Mouse (Mus musculus) heart, embryonic 10.5 days (tissue): ENCODE results near the gene Kcnb1. TPM values are rescaled to one million over a fixed set of nuclear protein-coding genes. Genes with fewer than 3 reads are reported as not detected.
A peak's percentile ranks its signal among the peaks of the same experiment; 100 is the strongest.

Experiments
- DNase-seq: peaks from one replicate; pipeline ENCODE4 v3.0.0-alpha.2; 2017; ENCODE audit warnings: low spot score
- H3K27ac ChIP-seq: fragments of 300-500 bp; sonication (generic); 2 replicates; pipeline ENCODE4 v1.5.1; 2016; ENCODE audit warnings: mild to moderate bottlenecking
- H3K27me3 ChIP-seq: fragments of 300-500 bp; sonication (generic); 2 replicates; pipeline ENCODE4 v1.6.1; 2016; ENCODE audit warnings: mild to moderate bottlenecking; ENCODE audit not compliant: poor library complexity, insufficient read depth, severe bottlenecking
- H3K36me3 ChIP-seq: fragments of 300-500 bp; sonication (generic); 2 replicates; pipeline ENCODE4 v1.6.1; 2016; ENCODE audit warnings: mild to moderate bottlenecking, moderate library complexity
- H3K4me1 ChIP-seq: fragments of 300-500 bp; sonication (generic); 2 replicates; pipeline ENCODE4 v1.6.1; 2016; ENCODE audit warnings: mild to moderate bottlenecking
- H3K4me3 ChIP-seq: fragments of 300-500 bp; sonication (generic); 2 replicates; pipeline ENCODE4 v1.5.1; 2016; ENCODE audit warnings: mild to moderate bottlenecking, moderate library complexity
- H3K9me3 ChIP-seq: fragments of 300-500 bp; sonication (generic); 2 replicates; pipeline ENCODE4 v1.6.1; 2016; ENCODE audit warnings: mild to moderate bottlenecking, moderate library complexity
- WGBS: fragments of 180-500 bp; shearing (Covaris S2); methylation state at CpG from one replicate; pipeline ENCODE4 v1.1.7; 2016; 5-methylcytosine and 5-hydroxymethylcytosine counted together
- polyA plus RNA-seq: library from polyadenylated mRNA; unstranded; fragments of >200 nt; fragmentation: Nextera tagmentation; extraction: Ambion mirVana; gene quantifications from 2 replicates; pipeline ENCODE4 v1.2.1, GENCODE M21; 2016

Gene Kcnb1
- polyA plus RNA-seq, 1 experiment from 2014 or later: 0.21 TPM

DNA sequence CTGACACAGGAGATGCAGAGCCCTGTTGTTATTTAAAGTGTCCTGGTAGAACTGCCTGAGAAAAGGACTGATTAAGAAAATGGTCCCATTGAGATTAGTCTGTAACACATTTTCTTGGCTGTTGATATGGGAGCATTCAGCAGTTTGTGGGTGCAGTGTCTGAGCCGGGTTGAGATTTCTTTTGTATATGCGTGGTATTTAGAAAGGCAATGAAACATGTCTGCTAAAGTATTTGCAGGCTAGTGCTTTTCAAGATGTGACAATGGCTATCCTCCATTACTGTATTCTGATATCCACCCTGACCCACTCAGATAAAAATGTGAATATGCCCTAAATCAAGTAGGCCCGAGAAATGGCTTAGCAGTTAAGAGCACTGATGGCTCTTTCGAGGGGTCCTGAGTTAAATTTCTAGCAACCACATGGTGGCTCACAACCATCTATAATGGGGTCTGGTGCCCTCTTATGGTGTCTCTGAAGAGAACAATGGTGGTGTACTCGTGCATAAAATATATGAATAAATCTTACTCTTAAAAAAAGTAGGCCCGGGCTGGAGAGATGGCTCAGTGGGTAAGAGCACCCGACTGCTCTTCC lies 126.0 kb downstream of the Kcnb1 start:
- WGBS: under 1% methylated on average over 7 of the region's 7 CpGs
- DNase-seq: no peak

DNA sequence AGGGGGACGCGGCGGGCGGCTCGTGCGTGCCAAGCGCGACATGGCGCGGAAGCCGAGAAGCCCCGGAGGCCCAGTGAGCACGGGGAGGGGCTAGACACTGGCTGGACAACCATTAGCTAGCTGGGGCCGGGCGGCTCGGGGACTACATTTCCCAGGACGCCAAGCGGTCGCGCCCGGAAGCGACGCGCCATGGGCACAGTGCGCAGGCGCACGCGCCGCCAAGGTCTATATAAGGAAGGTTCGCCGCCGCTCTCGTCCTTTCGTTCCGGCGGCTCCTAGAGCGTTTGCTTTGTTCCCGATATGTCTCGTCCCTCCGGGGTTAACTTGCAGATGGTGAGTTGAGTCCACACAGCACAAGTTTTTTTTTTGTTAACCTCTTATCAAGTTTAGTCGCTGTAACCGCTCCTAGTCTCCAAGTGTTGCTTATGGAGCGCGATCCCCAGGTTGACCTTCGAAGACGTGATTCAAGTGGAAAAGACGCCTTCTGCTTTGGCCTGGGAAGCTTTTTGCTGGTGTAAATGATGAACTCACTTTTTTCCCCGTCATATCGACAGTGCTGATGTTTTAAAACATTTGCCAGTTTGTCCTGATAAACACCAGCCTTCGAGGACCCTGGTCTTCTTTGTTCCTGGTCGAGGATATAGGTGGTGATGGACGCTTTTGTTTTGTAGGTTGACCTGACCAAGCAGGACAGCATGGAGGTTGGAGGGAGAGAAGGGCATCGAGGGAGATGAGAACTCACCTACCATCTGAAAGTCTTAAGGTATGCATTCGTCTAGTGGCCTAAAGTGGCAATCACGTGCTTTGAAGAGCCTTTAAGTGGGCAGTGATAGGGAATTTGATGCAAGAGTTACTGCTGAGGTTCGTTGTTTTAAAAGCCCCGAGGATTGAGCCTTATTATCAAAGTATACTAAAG lies 126.7 kb downstream of the Kcnb1 start, which contains the start of gene Znfx1:
Gene Znfx1, minus strand, starts transcription at position 51 of the 916 bp plus-strand sequence.
- H3K4me3 ChIP-seq: peak within 1 kb of the TSS; percentile 84
- H3K9me3 ChIP-seq: no peaks in the 10 kb centered on the region
- H3K27ac ChIP-seq: peak within 1 kb of the TSS; percentile 99
- DNase-seq: peak; percentile 97
- H3K4me1 ChIP-seq: peaks cover 23% of the 10 kb centered on the region
- WGBS: 1% methylated on average over 57 of the region's 57 CpGs
- no peaks in the 10 kb centered on the region for H3K27me3 ChIP-seq
- peaks cover 28% of the 10 kb centered on the region for H3K36me3 ChIP-seq

More for the DNA sequence above, 126.0 kb downstream of the Kcnb1 start:
- peaks cover 25% of the 10 kb centered on the region for H3K36me3 ChIP-seq
- H3K27ac ChIP-seq: peak overlapping the region; percentile 99
- H3K4me3 ChIP-seq: peak overlapping the region; percentile 84
- H3K9me3 ChIP-seq: no peaks in the 10 kb centered on the region
- H3K27me3 ChIP-seq: no peaks in the 10 kb centered on the region
- H3K4me1 ChIP-seq: peaks cover 23% of the 10 kb centered on the region

DNA sequence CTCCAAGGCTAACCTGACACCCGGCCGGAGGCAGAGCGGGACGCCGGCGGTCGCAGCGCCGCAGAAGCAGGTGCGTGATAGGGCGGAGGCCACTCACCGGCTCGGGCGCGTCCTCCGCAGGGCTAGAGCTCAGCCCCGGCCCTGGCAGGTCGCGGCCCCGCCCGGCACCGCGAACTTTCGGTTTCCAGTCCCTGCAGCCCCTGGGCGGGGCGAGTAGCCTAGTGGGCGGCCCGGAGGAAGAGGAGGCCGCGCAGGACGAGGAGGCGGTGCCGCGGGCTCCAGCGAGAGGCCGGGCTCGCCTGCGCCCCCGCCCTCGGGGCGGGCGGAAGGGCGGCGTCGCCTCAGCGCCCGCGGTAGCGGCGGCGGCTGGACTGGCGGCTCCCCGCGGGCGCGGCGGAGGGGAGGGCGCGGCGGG lies 127.5 kb downstream of the Kcnb1 start:
- DNase-seq: peak; percentile 95
- H3K4me1 ChIP-seq: peaks cover 23% of the 10 kb centered on the region
- peak overlapping the region; percentile 84 for H3K4me3 ChIP-seq
- H3K9me3 ChIP-seq: no peaks in the 10 kb centered on the region
- H3K27me3 ChIP-seq: no peaks in the 10 kb centered on the region
- under 1% methylated on average over 59 of the region's 60 CpGs for WGBS
- H3K27ac ChIP-seq: peak overlapping the region; percentile 99
- H3K36me3 ChIP-seq: peaks cover 33% of the 10 kb centered on the region

DNA sequence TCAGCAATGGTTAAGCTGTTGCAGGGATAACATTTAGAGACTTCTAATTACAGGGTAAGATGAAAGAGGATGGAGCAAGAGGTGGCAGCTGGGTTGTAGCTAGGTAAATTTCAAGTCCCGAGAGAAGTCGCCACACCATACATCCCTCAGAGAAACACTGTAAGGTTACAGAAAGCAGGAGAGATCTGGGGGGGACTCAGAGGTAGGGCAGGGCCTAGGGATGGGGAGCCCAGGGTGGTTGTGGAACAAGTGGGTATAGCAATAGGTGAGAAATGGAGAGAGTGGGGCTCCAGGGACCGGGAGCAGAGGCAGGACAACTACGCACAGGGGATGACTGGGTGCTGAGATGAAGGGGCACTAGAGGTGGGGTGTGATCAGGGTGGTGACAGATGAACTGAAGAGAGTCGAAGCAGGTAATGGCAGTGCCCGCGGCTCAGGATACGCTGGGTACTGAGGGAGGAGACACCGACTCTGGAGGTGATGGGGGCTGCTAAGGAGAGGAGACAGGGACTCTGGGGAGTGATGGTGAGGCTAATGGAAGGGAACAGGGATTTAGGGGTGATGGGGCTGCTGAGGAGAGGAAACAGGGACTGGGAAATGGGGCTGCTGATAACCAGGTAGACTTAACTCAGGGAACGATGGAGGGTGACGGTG lies 128.4 kb downstream of the Kcnb1 start:
- Histone ChIP-seq H3K27me3 (no peaks in the 10 kb centered on the region), H3K4me1 (peaks cover 23% of the 10 kb centered on the region), H3K9me3 (no peaks in the 10 kb centered on the region), H3K27ac (peak overlapping the region; percentile 99), H3K4me3 (peak overlapping the region; percentile 84), H3K36me3 (peaks cover 43% of the 10 kb centered on the region)
- DNase-seq: no peak
- WGBS: 21% methylated on average over 11 of the region's 11 CpGs

DNA sequence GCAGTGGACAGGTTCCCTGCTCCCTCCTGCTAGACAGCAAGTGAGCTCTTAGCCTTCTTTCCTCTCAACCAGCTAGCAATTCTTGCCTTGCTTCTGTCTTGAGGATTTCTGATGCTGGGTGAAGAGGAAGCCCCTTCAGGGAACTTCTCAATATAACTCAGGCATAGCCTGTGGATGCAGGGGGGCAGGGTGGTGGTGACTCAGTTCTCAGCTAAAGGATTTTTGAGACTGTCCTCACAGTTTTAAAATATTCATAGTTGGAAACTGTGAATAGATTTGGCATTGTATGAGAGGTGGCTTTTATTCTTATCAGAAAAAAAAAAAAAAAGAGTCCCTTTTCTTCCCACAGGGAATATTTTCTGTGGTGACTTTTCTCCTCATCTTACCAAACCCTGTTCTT lies 129.2 kb downstream of the Kcnb1 start:
- Histone ChIP-seq H3K27me3 (no peaks in the 10 kb centered on the region), H3K4me1 (peaks cover 23% of the 10 kb centered on the region), H3K4me3 (no peak overlapping the region), H3K9me3 (no peaks in the 10 kb centered on the region), H3K36me3 (peaks cover 45% of the 10 kb centered on the region), H3K27ac (peak overlapping the region; percentile 33; the same call in 1 of the 2 replicates)
- no peak for DNase-seq

DNA sequence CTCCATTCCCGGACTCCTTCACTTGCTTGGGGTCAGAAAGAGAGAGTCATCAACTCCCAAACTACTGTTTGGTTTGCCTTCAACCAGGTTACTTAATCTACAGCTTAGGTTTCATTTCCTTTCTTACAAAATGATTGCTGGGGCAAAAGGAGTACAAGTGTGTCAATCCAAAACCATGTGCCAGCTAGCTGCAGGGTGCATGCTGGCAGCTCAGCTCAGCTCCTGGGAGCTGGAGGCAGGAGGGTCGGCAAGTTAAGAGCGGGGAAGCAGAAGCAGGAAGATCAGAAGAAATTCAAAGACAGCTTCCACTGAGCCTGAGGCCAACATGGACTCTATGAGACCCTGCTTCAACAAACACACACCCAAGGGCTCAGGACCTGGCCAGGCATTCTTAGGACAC lies 129.6 kb downstream of the Kcnb1 start:
- no peaks in the 10 kb centered on the region for H3K9me3 ChIP-seq
- 66% methylated on average over 3 of the region's 3 CpGs for WGBS
- H3K27me3 ChIP-seq: no peaks in the 10 kb centered on the region
- DNase-seq: no peak
- H3K4me1 ChIP-seq: peaks cover 23% of the 10 kb centered on the region
- peaks cover 45% of the 10 kb centered on the region for H3K36me3 ChIP-seq
- H3K4me3 ChIP-seq: no peak overlapping the region
- H3K27ac ChIP-seq: peak overlapping the region; percentile 33; the same call in 1 of the 2 replicates

DNA sequence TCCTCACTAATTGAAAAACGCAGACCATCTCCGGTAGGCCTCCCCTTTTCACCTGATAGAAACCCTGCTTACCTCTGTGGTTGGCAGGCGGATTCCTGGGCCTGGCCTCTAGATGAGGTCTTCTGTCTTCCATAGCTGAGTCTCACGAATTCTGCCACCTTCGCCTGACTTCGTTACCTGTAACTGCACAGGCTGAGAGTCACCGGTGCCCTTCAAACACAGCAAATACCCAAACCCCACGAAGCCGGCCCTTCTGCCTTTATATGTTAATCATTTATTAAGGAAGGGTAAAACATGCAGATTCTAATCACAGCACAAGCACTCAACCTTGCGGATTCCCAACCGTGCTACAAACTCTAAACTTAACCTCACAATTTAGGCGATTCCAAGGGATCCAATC lies 130.0 kb downstream of the Kcnb1 start:
- no peak for DNase-seq
- no peak overlapping the region for H3K4me3 ChIP-seq
- H3K36me3 ChIP-seq: peaks cover 45% of the 10 kb centered on the region
- 64% methylated on average over 12 of the region's 12 CpGs for WGBS
- H3K4me1 ChIP-seq: peaks cover 20% of the 10 kb centered on the region
- H3K9me3 ChIP-seq: no peaks in the 10 kb centered on the region
- no peak overlapping the region for H3K27ac ChIP-seq
- H3K27me3 ChIP-seq: no peaks in the 10 kb centered on the region

DNA sequence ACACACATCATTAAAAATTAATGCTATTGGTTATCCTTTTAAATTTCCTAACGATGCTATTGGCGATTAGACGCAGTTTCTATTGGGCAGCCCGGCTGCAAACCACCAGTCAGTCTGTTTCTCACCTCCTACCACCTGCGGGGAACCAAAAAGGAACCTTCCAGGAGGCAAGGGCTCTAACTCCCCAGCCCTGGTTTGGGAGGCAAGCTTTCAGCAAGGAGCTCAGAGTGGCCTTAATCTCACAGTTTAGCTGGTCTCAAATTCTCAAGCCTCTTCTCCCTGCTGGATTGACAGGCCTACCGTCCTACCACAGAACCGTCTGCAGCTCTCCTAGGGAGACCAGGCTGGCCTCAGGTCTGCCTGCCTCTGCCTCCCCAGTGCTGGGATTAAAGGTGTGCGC lies 130.4 kb downstream of the Kcnb1 start:
- no peaks in the 10 kb centered on the region for H3K27me3 ChIP-seq
- WGBS: 47% methylated on average over 8 of the region's 8 CpGs
- peaks cover 16% of the 10 kb centered on the region for H3K4me1 ChIP-seq
- DNase-seq: no peak
- no peak overlapping the region for H3K4me3 ChIP-seq
- no peaks in the 10 kb centered on the region for H3K9me3 ChIP-seq
- no peak overlapping the region for H3K27ac ChIP-seq
- peaks cover 45% of the 10 kb centered on the region for H3K36me3 ChIP-seq

DNA sequence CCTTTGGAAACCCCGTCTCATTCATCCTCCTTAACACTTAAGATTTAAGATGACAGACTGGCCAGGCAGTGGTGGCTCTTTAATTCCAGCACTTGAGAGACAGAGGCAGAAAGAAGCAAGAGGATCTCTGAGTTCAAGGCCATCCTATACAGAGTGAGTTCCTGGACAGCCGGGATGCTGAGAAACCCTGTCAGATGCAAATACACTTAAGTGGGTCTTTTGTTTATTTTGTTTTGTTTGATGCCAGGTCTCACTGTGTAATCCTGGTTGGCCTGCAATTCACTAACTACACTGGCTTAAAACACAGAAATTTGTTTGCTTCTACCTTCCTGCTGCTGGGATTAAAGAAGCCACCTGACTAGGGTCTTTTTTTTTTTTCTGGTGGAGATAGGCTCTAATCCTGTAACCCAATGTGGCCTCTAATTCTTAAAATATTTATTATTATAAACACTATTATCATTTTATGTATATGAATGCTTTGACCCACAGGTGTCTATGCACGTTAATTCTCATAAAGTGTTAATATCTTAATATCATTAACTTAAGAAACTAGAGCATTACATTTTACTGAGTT lies 131.1 kb downstream of the Kcnb1 start:
- H3K4me3 ChIP-seq: no peak overlapping the region
- no peaks in the 10 kb centered on the region for H3K9me3 ChIP-seq
- no peaks in the 10 kb centered on the region for H3K27me3 ChIP-seq
- H3K4me1 ChIP-seq: peaks cover 16% of the 10 kb centered on the region
- 65% methylated on average over 3 of the region's 3 CpGs for WGBS
- H3K36me3 ChIP-seq: peaks cover 46% of the 10 kb centered on the region
- DNase-seq: no peak
- no peak overlapping the region for H3K27ac ChIP-seq

DNA sequence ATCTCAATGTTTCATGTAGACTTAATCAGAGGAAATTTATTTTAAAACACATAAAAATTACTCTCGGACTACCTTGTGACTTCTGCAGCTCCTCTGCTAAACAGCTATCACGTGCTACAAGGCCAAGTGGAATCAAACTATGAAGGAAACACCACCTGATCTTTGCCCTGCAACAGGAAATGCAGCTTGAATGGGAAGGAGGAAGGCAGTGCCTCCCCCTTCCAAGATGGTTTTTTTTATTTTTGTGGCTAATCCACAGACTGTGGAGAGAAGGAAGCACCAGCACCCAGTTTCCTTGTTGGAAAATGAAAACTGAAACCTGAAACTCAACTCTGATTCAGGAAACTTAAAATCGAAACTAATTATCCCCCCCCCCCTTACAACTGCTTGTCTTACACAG lies 131.8 kb downstream of the Kcnb1 start:
- Histone ChIP-seq H3K4me1 (peaks cover 19% of the 10 kb centered on the region), H3K27ac (no peak overlapping the region), H3K4me3 (no peak overlapping the region), H3K36me3 (peaks cover 47% of the 10 kb centered on the region), H3K9me3 (no peaks in the 10 kb centered on the region), H3K27me3 (no peaks in the 10 kb centered on the region)
- DNase-seq: no peak
- 65% methylated on average over 3 of the region's 3 CpGs for WGBS

DNA sequence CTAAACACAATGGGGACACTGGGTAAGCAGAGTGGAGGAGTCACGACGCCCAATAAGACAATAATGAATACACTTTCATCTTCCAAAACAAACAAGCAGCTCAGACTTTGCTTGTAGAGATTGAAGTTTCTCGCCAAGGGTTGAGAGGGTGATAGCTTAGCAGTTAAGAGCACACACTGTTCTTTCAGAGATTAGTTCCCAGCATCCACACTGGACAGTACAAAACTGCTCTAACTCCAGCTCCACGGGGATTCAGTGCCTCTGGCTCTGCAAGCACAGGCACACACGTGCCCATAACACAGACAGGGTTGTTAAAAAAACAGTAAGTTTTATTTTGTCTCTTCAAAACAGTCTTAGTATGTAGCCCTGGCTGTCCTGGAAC lies 133.0 kb downstream of the Kcnb1 start:
- Histone ChIP-seq H3K27me3 (no peaks in the 10 kb centered on the region), H3K36me3 (peaks cover 56% of the 10 kb centered on the region), H3K4me1 (peaks cover 21% of the 10 kb centered on the region), H3K27ac (no peak overlapping the region), H3K4me3 (no peak overlapping the region), H3K9me3 (no peaks in the 10 kb centered on the region)
- no peak for DNase-seq
- WGBS: 85% methylated on average over 5 of the region's 5 CpGs

DNA sequence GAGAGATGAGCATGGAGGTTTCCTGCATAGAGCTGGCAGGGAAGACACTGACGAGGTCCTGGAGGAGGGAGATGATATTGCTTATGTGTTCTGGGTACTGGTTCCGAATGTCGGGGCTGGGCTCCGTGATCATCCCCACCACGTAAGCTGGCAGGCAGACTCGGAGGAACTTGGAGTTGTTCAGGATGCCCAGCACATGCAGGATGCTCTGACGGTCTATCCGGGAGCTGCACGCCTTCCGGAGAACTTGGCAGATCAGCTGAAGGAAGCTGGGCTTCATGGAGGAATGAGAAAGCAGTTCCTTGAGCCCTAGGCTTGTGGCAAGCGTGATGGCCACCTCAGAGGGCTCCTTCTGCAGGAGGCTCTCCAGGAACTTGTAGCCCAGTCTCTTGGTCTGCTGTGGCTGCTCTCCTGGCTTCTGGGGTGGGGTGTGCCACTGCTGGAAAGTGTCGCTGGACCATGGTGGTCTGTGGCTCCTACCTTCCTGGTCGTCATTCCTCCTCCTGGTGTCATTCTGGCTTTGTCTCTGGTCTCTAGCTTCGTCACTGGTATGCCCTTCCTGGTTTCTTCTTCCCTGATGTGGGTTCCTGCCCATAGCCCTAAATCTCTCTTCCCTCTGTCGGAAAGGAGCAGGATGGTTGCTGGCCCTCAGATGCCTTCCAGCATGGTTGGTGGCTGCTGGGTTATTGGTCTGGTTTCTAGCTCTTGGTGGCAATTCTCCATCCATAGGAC lies 133.6 kb downstream of the Kcnb1 start:
- DNase-seq: no peak
- WGBS: 93% methylated on average over 15 of the region's 15 CpGs
- peaks cover 60% of the 10 kb centered on the region for H3K36me3 ChIP-seq
- H3K4me3 ChIP-seq: no peak overlapping the region
- no peaks in the 10 kb centered on the region for H3K9me3 ChIP-seq
- peaks cover 15% of the 10 kb centered on the region for H3K4me1 ChIP-seq
- H3K27me3 ChIP-seq: no peaks in the 10 kb centered on the region
- H3K27ac ChIP-seq: no peak overlapping the region
